Mouse (Mus musculus): ENCODE results near the gene Mansc1. TPM values are rescaled to one million over a fixed set of nuclear protein-coding genes. Genes with fewer than 3 reads are reported as not detected.

The Mansc1 gene
- polyA plus RNA-seq, 1 experiment from 2014 or later: 1.4 TPM

- WGBS: 92% methylated on average over 8 of the region's 8 CpGs
- Histone ChIP-seq H3K4me3 (no peak overlapping the region), H3K4me1 (peaks cover 12% of the 10 kb centered on the region), H3K9ac (replicated peaks) (no peak overlapping the region), H3K27me3 (peaks cover 33% of the 10 kb centered on the region), H3K4me2 (replicated peaks) (no peak overlapping the region), H3K9me3 (no peaks in the 10 kb centered on the region), H3K36me3 (no peaks in the 10 kb centered on the region), H3K27ac (replicated peaks) (no peak overlapping the region)
- ATAC-seq (ENCODE audit: low FRiP score, low read depth): no peak
Measured at GRCm38 (mm10) chr6:134633553-134633952, 1.3 kb upstream of the Mansc1 start.

DNA sequence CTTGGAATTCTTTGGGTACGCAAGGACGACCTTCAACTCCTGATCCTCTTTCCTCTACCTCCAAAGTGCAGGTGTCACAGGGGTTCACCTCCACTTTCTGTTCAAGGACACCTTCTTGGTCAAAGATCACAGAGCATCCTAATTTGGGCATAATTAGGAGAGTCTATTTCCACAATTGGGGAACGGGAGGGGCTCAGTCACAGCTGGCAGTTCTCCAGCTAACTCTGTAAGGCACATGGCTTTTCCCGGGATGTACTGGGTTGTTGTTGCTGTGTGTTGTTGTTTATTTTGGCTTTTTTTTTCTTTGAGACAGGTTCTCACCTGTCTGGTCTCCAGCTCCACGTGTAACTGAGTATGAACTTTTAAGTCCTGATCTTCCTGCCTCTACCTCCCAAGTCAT is 468 bp upstream of the Mansc1 start:
- Histone ChIP-seq H3K27me3 (peaks cover 33% of the 10 kb centered on the region), H3K27ac (replicated peaks) (no peak overlapping the region), H3K9me3 (no peaks in the 10 kb centered on the region), H3K36me3 (no peaks in the 10 kb centered on the region), H3K4me3 (peak overlapping the region; percentile 46), H3K9ac (replicated peaks) (no peak overlapping the region), H3K4me1 (peaks cover 12% of the 10 kb centered on the region), H3K4me2 (replicated peaks) (peak overlapping the region; percentile 73)
- WGBS: 53% methylated on average over 5 of the region's 5 CpGs
- ATAC-seq (ENCODE audit: low FRiP score, low read depth): no peak

DNA sequence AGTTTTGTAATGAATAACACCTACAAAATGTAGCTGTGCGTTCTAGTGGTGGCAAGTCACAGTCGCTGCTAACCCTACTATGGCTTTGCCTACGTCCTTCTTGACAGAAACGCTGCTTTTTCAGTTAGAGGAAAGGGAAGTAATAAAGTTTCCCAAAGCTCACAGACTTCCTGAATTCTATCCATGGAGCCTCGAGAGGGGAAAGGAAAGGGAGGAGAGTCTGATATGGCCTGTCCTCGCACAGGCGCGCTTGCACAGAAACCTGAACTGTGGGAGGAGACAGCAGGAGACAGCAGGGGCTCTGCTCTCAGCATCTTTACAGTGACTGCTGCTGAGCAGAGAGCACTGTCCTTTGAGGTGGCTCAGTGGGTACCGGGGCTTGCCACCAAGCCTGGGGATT is 1.8 kb downstream of the Mansc1 start:
- Histone ChIP-seq H3K4me3 (no peak overlapping the region), H3K9me3 (no peaks in the 10 kb centered on the region), H3K27me3 (peaks cover 33% of the 10 kb centered on the region), H3K4me1 (peaks cover 12% of the 10 kb centered on the region), H3K36me3 (no peaks in the 10 kb centered on the region), H3K9ac (replicated peaks) (no peak overlapping the region), H3K27ac (replicated peaks) (no peak overlapping the region), H3K4me2 (replicated peaks) (no peak overlapping the region)
- 76% methylated on average over 9 of the region's 9 CpGs for WGBS
- no peak for ATAC-seq (ENCODE audit: low FRiP score, low read depth)

GRCm38 (mm10) chr6:134626564-134626963 is 5.7 kb downstream of the Mansc1 start:
- Histone ChIP-seq H3K9ac (replicated peaks) (no peak overlapping the region), H3K27me3 (peaks cover 16% of the 10 kb centered on the region), H3K9me3 (no peaks in the 10 kb centered on the region), H3K36me3 (no peaks in the 10 kb centered on the region), H3K27ac (replicated peaks) (no peak overlapping the region), H3K4me1 (0 out of 2 replicates have a peak, but pooled peaks cover under 1% of the 10 kb centered on the region), H3K4me3 (no peak overlapping the region), H3K4me2 (replicated peaks) (no peak overlapping the region)
- 93% methylated on average over 1 of the region's 1 CpGs for WGBS
- ATAC-seq (ENCODE audit: low FRiP score, low read depth): no peak

GRCm38 (mm10) chr6:134625431-134625830 is 6.9 kb downstream of the Mansc1 start:
- H3K4me1 ChIP-seq: no peaks in the 10 kb centered on the region
- H3K36me3 ChIP-seq: no peaks in the 10 kb centered on the region
- H3K9ac ChIP-seq (replicated peaks): no peak overlapping the region
- peaks cover 5% of the 10 kb centered on the region; the same call in 1 of the 2 replicates for H3K27me3 ChIP-seq
- 68% methylated on average over 12 of the region's 12 CpGs for WGBS
- ATAC-seq (ENCODE audit: low FRiP score, low read depth): no peak
- H3K4me2 ChIP-seq (replicated peaks): no peak overlapping the region
- H3K9me3 ChIP-seq: no peaks in the 10 kb centered on the region
- H3K4me3 ChIP-seq: no peak overlapping the region
- H3K27ac ChIP-seq (replicated peaks): no peak overlapping the region

DNA sequence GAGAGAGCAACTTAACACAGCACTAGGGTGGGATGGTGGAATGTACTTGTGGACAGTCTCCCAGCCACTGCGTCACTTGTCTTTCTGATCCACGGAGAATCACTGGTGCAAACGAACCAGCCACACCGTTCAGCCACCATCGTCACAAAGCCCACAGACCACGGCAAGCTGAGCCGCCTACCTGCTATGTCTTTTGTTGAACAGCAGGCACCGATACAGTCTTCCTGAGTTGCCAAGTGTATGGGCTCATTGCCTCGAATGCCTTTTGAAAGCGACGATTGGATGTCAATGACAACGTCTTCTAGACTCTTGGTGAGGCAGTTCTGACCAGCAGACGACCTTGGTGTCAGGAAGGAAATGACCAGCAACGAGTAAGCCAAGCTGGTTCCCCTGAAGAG is 10.7 kb downstream of the Mansc1 start:
- H3K27me3 ChIP-seq: no peaks in the 10 kb centered on the region
- no peaks in the 10 kb centered on the region for H3K36me3 ChIP-seq
- H3K9me3 ChIP-seq: no peaks in the 10 kb centered on the region
- no peak overlapping the region for H3K4me2 ChIP-seq (replicated peaks)
- H3K4me1 ChIP-seq: no peaks in the 10 kb centered on the region
- no peak overlapping the region for H3K27ac ChIP-seq (replicated peaks)
- ATAC-seq (ENCODE audit: low FRiP score, low read depth): no peak
- H3K4me3 ChIP-seq: no peak overlapping the region
- 79% methylated on average over 14 of the region's 14 CpGs for WGBS
- H3K9ac ChIP-seq (replicated peaks): no peak overlapping the region

- no peak for ATAC-seq (ENCODE audit: low FRiP score, low read depth)
Measured at GRCm38 (mm10) chr6:134620846-134621551, 11.3 kb downstream of the Mansc1 start.

GRCm38 (mm10) chr6:134620129-134620528 is 12.2 kb downstream of the Mansc1 start:
- ATAC-seq (ENCODE audit: low FRiP score, low read depth): no peak
- Histone ChIP-seq H3K4me2 (replicated peaks) (no peak overlapping the region), H3K27ac (replicated peaks) (no peak overlapping the region), H3K36me3 (no peaks in the 10 kb centered on the region), H3K4me1 (no peaks in the 10 kb centered on the region), H3K9me3 (no peaks in the 10 kb centered on the region), H3K9ac (replicated peaks) (no peak overlapping the region), H3K4me3 (no peak overlapping the region), H3K27me3 (no peaks in the 10 kb centered on the region)
- WGBS: 66% methylated on average over 3 of the region's 3 CpGs

More at GRCm38 (mm10) chr6:134620846-134621551, 11.3 kb downstream of the Mansc1 start:
- H3K27ac ChIP-seq (replicated peaks): no peak overlapping the region
- H3K27me3 ChIP-seq: no peaks in the 10 kb centered on the region
- H3K4me3 ChIP-seq: no peak overlapping the region
- WGBS: 68% methylated on average over 6 of the region's 6 CpGs
- H3K4me2 ChIP-seq (replicated peaks): no peak overlapping the region
- H3K9ac ChIP-seq (replicated peaks): no peak overlapping the region
- H3K9me3 ChIP-seq: no peaks in the 10 kb centered on the region
- no peaks in the 10 kb centered on the region for H3K4me1 ChIP-seq
- no peaks in the 10 kb centered on the region for H3K36me3 ChIP-seq

DNA sequence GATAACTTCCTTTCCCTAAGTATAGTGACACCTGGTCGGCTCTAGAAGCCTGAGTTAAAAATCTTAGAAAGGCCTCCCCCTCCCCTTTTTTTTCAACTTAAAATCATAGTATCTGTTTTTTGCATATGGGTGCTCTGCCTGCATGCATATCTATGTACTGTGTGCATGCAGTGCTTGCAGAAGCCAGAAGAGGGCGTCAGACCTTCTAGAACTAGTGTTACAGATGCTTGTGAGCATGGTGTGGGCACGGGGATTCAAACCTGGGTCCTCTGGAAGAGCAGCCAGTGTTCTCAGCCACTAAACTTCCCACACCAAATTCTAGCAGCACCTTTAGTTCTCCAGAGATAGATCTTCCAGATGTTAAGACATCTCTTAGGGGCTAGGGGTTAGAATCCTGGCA is 14.7 kb downstream of the Mansc1 start:
- H3K4me2 ChIP-seq (replicated peaks): no peak overlapping the region
- no peaks in the 10 kb centered on the region for H3K9me3 ChIP-seq
- H3K36me3 ChIP-seq: no peaks in the 10 kb centered on the region
- WGBS: 52% methylated on average over 3 of the region's 3 CpGs
- no peak overlapping the region for H3K27ac ChIP-seq (replicated peaks)
- no peaks in the 10 kb centered on the region for H3K4me1 ChIP-seq
- H3K4me3 ChIP-seq: no peak overlapping the region
- no peaks in the 10 kb centered on the region for H3K27me3 ChIP-seq
- ATAC-seq (ENCODE audit: low FRiP score, low read depth): no peak
- H3K9ac ChIP-seq (replicated peaks): no peak overlapping the region

- WGBS: 26% methylated on average over 16 of the region's 16 CpGs
- ATAC-seq (ENCODE audit: low FRiP score, low read depth): peak; percentile 55; the same call in 1 of the 2 replicates
- Histone ChIP-seq H3K4me1 (no peaks in the 10 kb centered on the region), H3K9me3 (no peaks in the 10 kb centered on the region), H3K4me2 (replicated peaks) (no peak overlapping the region), H3K27me3 (no peaks in the 10 kb centered on the region; the same call in 1 of the 2 replicates), H3K9ac (replicated peaks) (no peak overlapping the region), H3K4me3 (no peak overlapping the region), H3K36me3 (no peaks in the 10 kb centered on the region), H3K27ac (replicated peaks) (no peak overlapping the region)
Measured at GRCm38 (mm10) chr6:134614723-134615648, 17.3 kb downstream of the Mansc1 start.

DNA sequence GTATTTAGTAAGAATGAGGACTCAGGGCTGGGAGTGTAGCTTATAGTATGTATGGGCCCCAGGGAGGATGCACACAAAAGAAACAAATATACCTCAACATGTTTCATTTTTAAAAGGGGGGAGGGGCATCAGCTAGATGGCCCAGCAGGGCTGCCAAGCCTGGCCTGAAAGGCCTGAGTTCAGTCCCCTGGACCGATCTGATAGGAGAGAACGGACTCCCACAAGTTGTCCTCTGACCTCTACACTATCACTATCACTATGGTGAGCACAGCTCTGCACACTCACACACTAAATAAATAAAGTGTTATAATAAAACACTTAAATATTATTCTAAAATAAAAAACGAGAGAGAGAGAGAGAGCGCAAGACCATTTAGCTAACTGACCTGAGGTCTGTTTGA is 18.0 kb downstream of the Mansc1 start:
- Histone ChIP-seq H3K4me1 (no peaks in the 10 kb centered on the region), H3K9ac (replicated peaks) (no peak overlapping the region), H3K4me3 (no peak overlapping the region), H3K27me3 (no peaks in the 10 kb centered on the region; the same call in 1 of the 2 replicates), H3K27ac (replicated peaks) (no peak overlapping the region), H3K36me3 (no peaks in the 10 kb centered on the region), H3K4me2 (replicated peaks) (no peak overlapping the region), H3K9me3 (no peaks in the 10 kb centered on the region)
- ATAC-seq (ENCODE audit: low FRiP score, low read depth): peak; percentile 25; the same call in 1 of the 2 replicates
- WGBS: 90% methylated on average over 4 of the region's 4 CpGs

DNA sequence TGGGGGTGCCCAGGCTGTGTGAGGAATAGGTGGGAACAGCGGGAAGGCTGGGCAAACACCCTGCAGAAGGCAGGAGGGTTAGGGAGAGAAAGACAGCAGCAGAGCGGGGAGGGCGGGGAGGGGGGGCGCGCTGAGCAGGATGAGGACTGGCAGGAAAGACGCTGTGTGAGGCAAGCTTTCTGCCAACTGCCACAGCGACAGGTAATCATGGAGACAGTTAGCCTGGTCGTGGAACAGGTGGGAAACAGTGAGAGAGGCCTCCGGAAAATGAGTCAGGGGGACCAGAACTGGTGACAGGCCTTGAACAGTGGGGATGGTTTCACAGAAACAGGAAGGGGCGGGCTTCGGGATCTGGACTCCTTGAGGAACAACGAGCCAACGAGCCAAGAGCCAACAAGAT is 20.4 kb downstream of the Mansc1 start:
- Histone ChIP-seq H3K27me3 (no peaks in the 10 kb centered on the region; the same call in 1 of the 2 replicates), H3K4me3 (no peak overlapping the region)
- WGBS: 84% methylated on average over 13 of the region's 13 CpGs

More for the DNA sequence above, 20.4 kb downstream of the Mansc1 start:
- no peak for ATAC-seq (ENCODE audit: low FRiP score, low read depth)
- H3K9me3 ChIP-seq: no peaks in the 10 kb centered on the region
- H3K9ac ChIP-seq (replicated peaks): no peak overlapping the region
- no peaks in the 10 kb centered on the region for H3K4me1 ChIP-seq
- H3K36me3 ChIP-seq: no peaks in the 10 kb centered on the region
- no peak overlapping the region for H3K4me2 ChIP-seq (replicated peaks)
- H3K27ac ChIP-seq (replicated peaks): no peak overlapping the region

All from midbrain, embryonic 12.5 days (tissue).